ENCODE assay signal across 8 mouse cellular contexts in the genomic region with DNA sequence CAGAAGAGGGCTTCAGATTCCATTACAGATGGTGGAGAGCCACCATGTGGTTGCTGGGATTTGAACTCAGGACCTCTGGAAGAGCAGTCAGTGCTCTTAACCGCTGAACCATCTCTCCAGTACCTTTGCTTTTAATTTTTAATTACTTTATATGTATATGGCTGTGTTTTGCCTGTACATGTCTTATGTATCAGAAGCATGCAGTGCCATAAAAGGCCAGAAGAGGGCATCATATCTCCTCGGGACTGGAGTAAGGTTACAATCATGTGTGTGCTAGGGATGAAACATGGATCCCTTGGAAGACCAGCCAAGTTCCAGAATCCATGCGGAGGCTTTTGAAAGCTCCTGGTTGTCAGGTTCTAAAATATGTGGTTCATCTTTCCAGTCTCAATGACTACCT. TPM values are rescaled to one million over a fixed set of nuclear protein-coding genes. Genes with fewer than 3 reads are reported as not detected.
DNase-seq lines count a peak whose midpoint lies in the region; ATAC-seq and TF ChIP-seq lines count a peak whose summit lies in the region.

No protein-coding gene starts in this region.

- H3K9ac ChIP-seq in midbrain, embryonic 14.5 days (replicated peaks; ENCODE audit: low read length) = no peak overlapping the region
- H3K9ac ChIP-seq in midbrain, embryonic 16.5 days (ENCODE audit: low read depth, low read length) = no peak overlapping the region
- no peak overlapping the region for H3K9ac ChIP-seq in hindbrain, postnatal 0 days (replicated peaks; ENCODE audit: low read length)

- no peak overlapping the region for H3K4me3 ChIP-seq in midbrain, embryonic 14.5 days (replicated peaks; ENCODE audit: low read depth, low read length)
- no peak overlapping the region for H3K4me3 ChIP-seq in midbrain, embryonic 16.5 days (ENCODE audit: low read depth, low read length)
- H3K4me3 ChIP-seq in hindbrain, postnatal 0 days (ENCODE audit: low read length) = no peak overlapping the region

- no peaks in the 10 kb centered on the region for H3K4me1 ChIP-seq in midbrain, embryonic 14.5 days (ENCODE audit: control insufficient read depth, insufficient read depth, low read length)
- H3K4me1 ChIP-seq in midbrain, embryonic 16.5 days (ENCODE audit: control insufficient read depth, insufficient read depth, low read length) = no peaks in the 10 kb centered on the region
- no peaks in the 10 kb centered on the region for H3K4me1 ChIP-seq in hindbrain, postnatal 0 days (ENCODE audit: insufficient read depth, low read length)

- no peaks in the 10 kb centered on the region for H3K27me3 ChIP-seq in midbrain, embryonic 14.5 days (ENCODE audit: control insufficient read depth, insufficient read depth, low read length)
- no peaks in the 10 kb centered on the region for H3K27me3 ChIP-seq in midbrain, embryonic 16.5 days (ENCODE audit: control insufficient read depth, insufficient read depth, low read depth, low read length)
- H3K27me3 ChIP-seq in hindbrain, postnatal 0 days (ENCODE audit: insufficient read depth, low read length) = no peaks in the 10 kb centered on the region

- peak; percentile 38; the same call in 1 of the 2 replicates for TF ChIP-seq CTCF in brain, embryonic 14.5 days (IDR thresholded peaks at IDR 0.05; ENCODE audit: borderline replicate concordance, extremely low read depth, insufficient read depth, insufficient read length)
- TF ChIP-seq CTCF in hindbrain, postnatal 0 days (IDR thresholded peaks at IDR 0.05; ENCODE audit: low read depth) = peak; percentile 55

- 56% methylated on average over 3 of the region's 3 CpGs for WGBS in midbrain, embryonic 14.5 days
- 63% methylated on average over 3 of the region's 3 CpGs for WGBS in midbrain, embryonic 16.5 days
- WGBS in hindbrain, postnatal 0 days = 55% methylated on average over 3 of the region's 3 CpGs

- no peak for TF ChIP-seq POLR2A in brain, embryonic 14.5 days (IDR thresholded peaks at IDR 0.05; ENCODE audit: borderline replicate concordance, extremely low read depth, insufficient read depth, insufficient read length, poor library complexity, severe bottlenecking)

- no peak overlapping the region for H3K4me2 ChIP-seq in midbrain, embryonic 14.5 days (ENCODE audit: low read length)
- no peak overlapping the region for H3K4me2 ChIP-seq in midbrain, embryonic 16.5 days (ENCODE audit: low read length)
- no peak overlapping the region for H3K4me2 ChIP-seq in hindbrain, postnatal 0 days (ENCODE audit: low read depth, low read length)

- H3K27ac ChIP-seq in midbrain, embryonic 14.5 days (replicated peaks; ENCODE audit: low read depth, low read length) = no peak overlapping the region
- H3K27ac ChIP-seq in midbrain, embryonic 16.5 days (ENCODE audit: low read length) = no peak overlapping the region
- no peak overlapping the region for H3K27ac ChIP-seq in hindbrain, postnatal 0 days

- DNase-seq in gastrocnemius, adult 18-20 months (ENCODE audit: low spot score) = peak; percentile 14
- DNase-seq in gastrocnemius, postnatal 25 days = no peak
- peak; percentile 58 for DNase-seq in midbrain, embryonic 14.5 days
- peak; percentile 38 for DNase-seq in brain, embryonic 14.5 days (ENCODE audit: low read depth)
- peak; percentile 31 for DNase-seq in hindbrain, postnatal 0 days (ENCODE audit: low spot score)
- peak; percentile 76 for DNase-seq in thymus, postnatal 14 days

- ATAC-seq in midbrain, embryonic 14.5 days (ENCODE audit: low FRiP score, low TSS enrichment) = no peak
- ATAC-seq in midbrain, embryonic 16.5 days = no peak
- no peak for ATAC-seq in hindbrain, postnatal 0 days
- ATAC-seq in megakaryocyte progenitor cell, adult 5-6 weeks (replicated peaks; ENCODE audit: poor library complexity) = peak; percentile 70

- no peaks in the 10 kb centered on the region for H3K9me3 ChIP-seq in midbrain, embryonic 14.5 days (ENCODE audit: control insufficient read depth, low read length)
- H3K9me3 ChIP-seq in midbrain, embryonic 16.5 days (replicated peaks; ENCODE audit: control insufficient read depth, low read length, poor library complexity, severe bottlenecking) = no peaks in the 10 kb centered on the region
- no peaks in the 10 kb centered on the region for H3K9me3 ChIP-seq in hindbrain, postnatal 0 days (ENCODE audit: low read length)

- H3K36me3 ChIP-seq in midbrain, embryonic 14.5 days (ENCODE audit: control insufficient read depth, insufficient read depth, low read length) = no peaks in the 10 kb centered on the region
- no peaks in the 10 kb centered on the region for H3K36me3 ChIP-seq in midbrain, embryonic 16.5 days (ENCODE audit: control insufficient read depth, insufficient read depth, low read length)
- no peaks in the 10 kb centered on the region for H3K36me3 ChIP-seq in hindbrain, postnatal 0 days (ENCODE audit: insufficient read depth, low read length)

RNA-seq across cellular contexts. Expression of a gene that starts 35.7 kb away (rescaled TPM):
- 10 to 100 TPM in 1 of 2 experiments, 1 to 10 TPM in 1; 7.1 to 10.1 TPM for total RNA-seq in gastrocnemius, adult 18-20 months (2021)
- total RNA-seq in gastrocnemius, postnatal 25 days (2021) = 1 to 10 TPM; 7.4 to 8.9 TPM
- polyA plus RNA-seq in midbrain, embryonic 14.5 days (2014; fragmentation: Nextera tagmentation; extraction: Ambion mirVana) = 45.3 and 58.8 TPM in 2 replicates
- polyA plus RNA-seq in midbrain, embryonic 16.5 days (2015; fragmentation: Nextera tagmentation; extraction: Ambion mirVana) = 44.5 and 46.7 TPM in 2 replicates
- 36.6 and 43.0 TPM in 2 replicates for polyA plus RNA-seq in brain, embryonic 14.5 days (2012; rRNA removed)
- 54.0 and 54.8 TPM in 2 replicates for total RNA-seq in hindbrain, postnatal 0 days (2014; rRNA removed)
- polyA plus RNA-seq in hindbrain, postnatal 0 days (2015; fragmentation: Nextera tagmentation; extraction: Ambion mirVana) = 44.9 and 45.3 TPM in 2 replicates
- 33.2 and 34.1 TPM in 2 replicates for total RNA-seq in megakaryocyte progenitor cell, adult 5-6 weeks (2015)
- 21.3 and 26.2 TPM in 2 replicates for total RNA-seq in megakaryocyte progenitor cell, adult 5-6 weeks (2017)

RNA-seq across cellular contexts. Expression of a gene that starts 40.4 kb away (rescaled TPM):
- 1 to 10 TPM; 4.6 to 5.1 TPM for total RNA-seq in gastrocnemius, adult 18-20 months (2021)
- 1 to 10 TPM; 4.7 to 5.4 TPM for total RNA-seq in gastrocnemius, postnatal 25 days (2021)
- polyA plus RNA-seq in midbrain, embryonic 14.5 days (2014; fragmentation: Nextera tagmentation; extraction: Ambion mirVana) = 20.8 and 24.2 TPM in 2 replicates
- polyA plus RNA-seq in midbrain, embryonic 16.5 days (2015; fragmentation: Nextera tagmentation; extraction: Ambion mirVana) = 14.3 and 14.6 TPM in 2 replicates
- polyA plus RNA-seq in brain, embryonic 14.5 days (2012; rRNA removed) = 19.6 and 20.4 TPM in 2 replicates
- 11.4 and 12.8 TPM in 2 replicates for total RNA-seq in hindbrain, postnatal 0 days (2014; rRNA removed)
- 14.4 and 14.5 TPM in 2 replicates for polyA plus RNA-seq in hindbrain, postnatal 0 days (2015; fragmentation: Nextera tagmentation; extraction: Ambion mirVana)
- total RNA-seq in megakaryocyte progenitor cell, adult 5-6 weeks (2015) = 27.7 and 31.8 TPM in 2 replicates
- 12.4 and 13.4 TPM in 2 replicates for total RNA-seq in megakaryocyte progenitor cell, adult 5-6 weeks (2017)
